Mouse (Mus musculus) left cerebral cortex, adult 9 months (tissue): ENCODE data around the gene 4931417E11Rik.

Experiments
- DNase-seq, 2 experiments: peaks; one replicate each; pipeline ENCODE4 v3.0.0; 2022; ENCODE audit warnings: low spot score in 2 of 2

Gene 4931417E11Rik

GRCm38 (mm10) chr6:73469567-73469966 is at the start of gene 4931417E11Rik:
Gene 4931417E11Rik (minus strand): TSS chr6:73469667.
- DNase-seq: no peak

DNA sequence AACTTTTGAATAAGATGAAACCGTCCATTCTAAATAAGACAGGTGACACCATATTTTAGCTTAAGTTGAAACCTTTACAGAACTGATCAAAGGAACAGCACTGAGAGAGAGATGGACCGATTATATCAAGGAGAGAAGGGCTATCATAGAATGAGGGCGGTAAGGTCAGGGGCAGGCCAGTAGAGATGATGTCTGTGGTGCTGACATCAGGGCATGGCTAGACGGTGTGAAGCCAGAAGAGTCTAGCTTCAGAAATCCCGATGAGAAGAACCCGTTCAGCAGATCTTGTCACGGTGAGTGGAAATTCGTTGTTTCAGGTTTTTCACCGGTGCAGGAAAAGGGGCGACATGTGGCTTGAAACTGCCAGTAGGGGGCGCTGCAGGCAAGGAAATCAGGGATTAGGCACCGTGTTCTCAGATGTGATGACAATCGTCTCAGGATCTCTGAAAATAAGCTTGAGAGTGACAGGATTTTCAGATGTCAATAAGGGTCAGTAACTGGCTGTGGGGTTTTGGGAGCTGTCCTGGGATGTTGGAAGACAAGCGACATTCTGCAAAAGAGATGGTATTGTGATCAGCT is 48.4 kb upstream of the 4931417E11Rik start:
- peak in 1 of 2 experiments; percentile 69 for DNase-seq

- no peak for DNase-seq
These were observed 43.4 kb upstream of the 4931417E11Rik start for GRCm38 (mm10) chr6:73512907-73513306.

DNA sequence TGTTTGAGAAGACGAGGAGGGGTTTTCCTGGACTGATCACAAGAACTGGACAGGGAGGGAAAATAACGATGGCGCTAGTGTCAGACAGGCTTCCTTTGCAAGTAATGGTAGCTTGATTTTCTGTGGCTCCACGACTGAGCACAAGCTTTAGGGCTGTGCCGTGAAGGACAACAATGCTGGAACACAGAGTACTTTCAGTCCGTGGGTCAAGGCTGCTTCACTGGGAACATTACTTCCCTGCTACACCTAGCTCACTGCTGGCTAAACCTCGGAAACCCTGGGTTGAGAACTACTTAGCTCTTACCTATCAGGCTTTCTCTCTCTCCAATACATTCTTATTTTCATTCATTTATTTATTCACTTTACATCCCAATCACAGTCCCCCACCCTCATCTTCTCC is 30.2 kb upstream of the 4931417E11Rik start:
- DNase-seq: no peak

- no peak for DNase-seq
These were observed 27.9 kb upstream of the 4931417E11Rik start for GRCm38 (mm10) chr6:73497321-73497720.

- no peak for DNase-seq
These were observed 21.1 kb upstream of the 4931417E11Rik start for GRCm38 (mm10) chr6:73490524-73490923.

GRCm38 (mm10) chr6:73485616-73486015 is 16.1 kb upstream of the 4931417E11Rik start:
- DNase-seq: no peak

DNA sequence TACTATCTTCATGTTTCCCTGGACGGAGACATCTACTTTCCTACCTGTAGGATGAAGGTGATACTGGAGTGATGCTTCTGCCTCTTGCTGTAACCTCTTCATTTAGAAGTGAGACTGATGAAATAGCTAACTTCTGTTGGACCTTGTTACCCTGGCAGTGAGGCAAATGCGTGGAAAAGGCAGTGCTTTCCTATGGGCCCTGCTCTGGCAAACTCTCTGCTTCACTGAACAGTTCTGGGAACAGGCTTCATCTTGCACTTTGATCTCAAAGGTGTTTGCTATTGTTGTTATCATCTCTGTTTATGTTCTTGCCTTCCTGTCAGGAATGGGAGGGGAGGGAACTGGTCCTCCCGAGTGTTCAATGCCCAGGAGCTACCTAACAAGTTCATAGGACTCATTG is 3.4 kb downstream of the 4931417E11Rik start:
- DNase-seq: no peak

DNA sequence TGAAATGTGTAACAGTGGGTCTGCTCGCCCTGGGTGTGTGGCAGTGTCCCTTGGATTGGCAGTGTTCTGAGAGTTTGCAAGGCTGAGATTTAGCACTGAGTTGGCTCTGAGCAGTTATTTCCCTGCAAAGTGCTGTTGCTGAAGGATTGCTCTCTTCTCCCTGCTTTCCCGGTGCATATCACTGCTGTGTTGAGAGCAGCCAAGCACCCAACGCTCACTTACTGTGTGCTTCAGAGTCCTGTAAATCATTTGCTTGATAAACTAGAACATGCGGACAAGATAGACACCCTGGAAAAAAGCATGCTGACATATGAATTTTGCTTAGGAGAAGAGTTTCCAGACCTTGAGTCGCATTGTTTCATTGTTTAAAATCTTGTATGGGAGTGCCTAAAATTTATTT is 6.9 kb downstream of the 4931417E11Rik start:
- no peak for DNase-seq

GRCm38 (mm10) chr6:73433912-73434311 is 35.6 kb downstream of the 4931417E11Rik start:
- no peak for DNase-seq

DNA sequence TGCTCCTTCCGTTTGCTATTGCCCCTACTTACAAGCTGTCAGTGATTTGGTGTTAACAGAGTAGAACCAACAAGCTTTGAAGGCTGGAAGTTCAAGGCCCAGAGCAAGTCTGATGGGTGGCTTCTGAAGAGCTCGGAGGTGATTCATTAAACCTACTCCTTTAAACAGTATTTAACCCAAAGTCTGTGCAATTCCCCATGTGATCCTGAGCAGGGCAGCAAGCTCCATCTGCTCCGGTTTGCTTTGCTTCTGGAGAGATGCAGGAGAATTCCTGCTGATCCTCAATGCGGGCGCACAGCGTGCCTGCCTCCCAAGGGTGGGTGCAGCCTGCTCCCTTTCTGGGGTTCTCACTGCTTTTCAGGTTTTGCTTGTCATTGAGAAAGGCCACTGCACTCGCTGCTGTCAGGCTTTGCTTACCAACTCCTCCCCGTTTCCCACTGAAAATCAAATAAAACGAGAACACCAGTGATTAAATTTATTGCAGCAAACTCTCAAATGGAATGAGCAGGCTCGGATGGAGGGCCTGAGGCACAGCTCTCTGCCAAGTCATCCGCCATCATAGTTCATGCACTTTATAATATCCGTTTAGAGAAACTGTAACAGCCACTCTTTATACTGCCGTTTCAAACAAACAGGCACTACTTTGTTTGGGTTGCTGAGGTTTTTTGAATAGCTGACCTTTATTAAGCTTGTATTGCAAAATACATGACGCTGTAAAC is 40.7 kb downstream of the 4931417E11Rik start:
- DNase-seq: no peak

GRCm38 (mm10) chr6:73427273-73427812 is 42.1 kb downstream of the 4931417E11Rik start:
- DNase-seq: no peak
